ENCODE assay signal across 8 mouse cellular contexts in the genomic region with DNA sequence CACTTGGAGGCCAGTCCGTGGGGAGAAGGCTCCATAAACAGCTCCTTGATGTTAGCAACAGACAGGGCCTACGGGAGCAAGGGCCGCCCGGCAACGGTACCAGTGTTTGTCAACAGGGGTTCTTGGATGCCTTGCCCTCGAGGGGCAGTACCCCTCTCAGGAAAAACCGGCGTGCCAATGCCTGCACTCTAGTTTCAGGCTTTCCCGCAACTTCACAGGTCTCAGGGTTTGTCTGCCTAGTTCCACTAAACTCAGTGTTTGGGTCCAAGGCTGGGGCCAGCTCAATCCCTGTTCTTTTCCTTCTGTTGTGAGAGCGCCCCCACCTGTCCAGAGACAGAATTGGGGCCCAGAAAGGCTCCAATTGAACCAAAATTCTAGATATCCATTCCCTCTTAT. TPM values are rescaled to one million over a fixed set of nuclear protein-coding genes. Genes with fewer than 3 reads are reported as not detected.
DNase-seq lines count a peak whose midpoint lies in the region; ATAC-seq and TF ChIP-seq lines count a peak whose summit lies in the region.

No protein-coding gene starts in this region.

- H3K36me3 ChIP-seq in hindbrain, postnatal 0 days (ENCODE audit: insufficient read depth, low read length): peaks cover 38% of the 10 kb centered on the region

- peak overlapping the region; percentile 85 for H3K27ac ChIP-seq in hindbrain, postnatal 0 days

- H3K4me2 ChIP-seq in hindbrain, postnatal 0 days (ENCODE audit: low read depth, low read length): peak overlapping the region; percentile 95

- H3K9me3 ChIP-seq in hindbrain, postnatal 0 days (ENCODE audit: low read length): no peaks in the 10 kb centered on the region

- peak; percentile 56 for ATAC-seq in hindbrain, postnatal 0 days
- peak; percentile 62 for ATAC-seq in megakaryocyte, adult 5-6 weeks (ENCODE audit: poor library complexity, severe bottlenecking)

- peak overlapping the region; percentile 68 for H3K4me3 ChIP-seq in hindbrain, postnatal 0 days (ENCODE audit: low read length)

- H3K4me1 ChIP-seq in hindbrain, postnatal 0 days (ENCODE audit: insufficient read depth, low read length): peaks cover 9% of the 10 kb centered on the region

- H3K9ac ChIP-seq in hindbrain, postnatal 0 days (replicated peaks; ENCODE audit: low read length): peak overlapping the region; percentile 37

- peak; percentile 92 for DNase-seq in adipocyte (ENCODE audit: low spot score)
- DNase-seq in cerebellum, postnatal 14 days: peak; percentile 80 to 88
- peak; percentile 61 to 70 for DNase-seq in frontal cortex, postnatal 25 days (ENCODE audit: low spot score in 2 of 2)
- peak; percentile 78 for DNase-seq in hindbrain, postnatal 0 days (ENCODE audit: low spot score)
- peak; percentile 43 to 74 for DNase-seq in left cerebral cortex, adult 8-10 months (ENCODE audit: low spot score in 2 of 2)
- peak; percentile 75 for DNase-seq in right cerebral cortex, postnatal 4 days
- DNase-seq in yolk sac, embryonic 10.5 days (ENCODE audit: low spot score): no peak

- H3K27me3 ChIP-seq in hindbrain, postnatal 0 days (ENCODE audit: insufficient read depth, low read length): no peaks in the 10 kb centered on the region

- peak; percentile 69 for TF ChIP-seq CTCF in hindbrain, postnatal 0 days (IDR thresholded peaks at IDR 0.05; ENCODE audit: low read depth)

- WGBS in hindbrain, postnatal 0 days: 0% methylated on average over 10 of the region's 10 CpGs

RNA-seq across cellular contexts. Expression of a gene that starts 0.5 kb away (rescaled TPM):
- 35.0 and 44.3 TPM in 2 replicates for total RNA-seq in hindbrain, postnatal 0 days (2014; rRNA removed)
- 32.4 and 34.3 TPM in 2 replicates for polyA plus RNA-seq in hindbrain, postnatal 0 days (2015; fragmentation: Nextera tagmentation; extraction: Ambion mirVana)
- 10 to 100 TPM; 29.1 to 35.0 (median 30.4) TPM for total RNA-seq in left cerebral cortex, adult 8-10 months (2022)
- 26.5 and 27.4 TPM in 2 replicates for total RNA-seq in megakaryocyte, adult 5-6 weeks (2015)
- total RNA-seq in megakaryocyte, adult 5-6 weeks (2017): 14.5 and 18.0 TPM in 2 replicates

RNA-seq across cellular contexts. Expression of a gene that starts 6.3 kb away (rescaled TPM):
- 48.6 and 58.7 TPM in 2 replicates for total RNA-seq in hindbrain, postnatal 0 days (2014; rRNA removed)
- polyA plus RNA-seq in hindbrain, postnatal 0 days (2015; fragmentation: Nextera tagmentation; extraction: Ambion mirVana): 71.7 and 73.3 TPM in 2 replicates
- 10 to 100 TPM; 46.5 to 56.3 (median 50.5) TPM for total RNA-seq in left cerebral cortex, adult 8-10 months (2022)
- total RNA-seq in megakaryocyte, adult 5-6 weeks (2015): 41.1 and 41.9 TPM in 2 replicates
- 20.2 and 28.9 TPM in 2 replicates for total RNA-seq in megakaryocyte, adult 5-6 weeks (2017)

RNA-seq across cellular contexts. Expression of a gene that starts 11.4 kb away (rescaled TPM):
- 80.5 and 101 TPM in 2 replicates for total RNA-seq in hindbrain, postnatal 0 days (2014; rRNA removed)
- 88.8 and 91.9 TPM in 2 replicates for polyA plus RNA-seq in hindbrain, postnatal 0 days (2015; fragmentation: Nextera tagmentation; extraction: Ambion mirVana)
- total RNA-seq in left cerebral cortex, adult 8-10 months (2022): 10 to 100 TPM; 60.7 to 69.2 (median 63.4) TPM
- 17.8 and 20.4 TPM in 2 replicates for total RNA-seq in megakaryocyte, adult 5-6 weeks (2015)
- total RNA-seq in megakaryocyte, adult 5-6 weeks (2017): 28.5 and 33.5 TPM in 2 replicates

RNA-seq across cellular contexts. Expression of a gene that starts 13.3 kb away (rescaled TPM):
- total RNA-seq in hindbrain, postnatal 0 days (2014; rRNA removed): 88.3 and 90.1 TPM in 2 replicates
- 142 and 146 TPM in 2 replicates for polyA plus RNA-seq in hindbrain, postnatal 0 days (2015; fragmentation: Nextera tagmentation; extraction: Ambion mirVana)
- total RNA-seq in left cerebral cortex, adult 8-10 months (2022): 100 to 1,000 TPM; 103 to 116 (median 110) TPM
- total RNA-seq in megakaryocyte, adult 5-6 weeks (2015): 95.3 and 105 TPM in 2 replicates
- total RNA-seq in megakaryocyte, adult 5-6 weeks (2017): 54.6 and 78.6 TPM in 2 replicates

RNA-seq across cellular contexts. Expression of a gene that starts 30.3 kb away (rescaled TPM):
- 234 and 269 TPM in 2 replicates for total RNA-seq in hindbrain, postnatal 0 days (2014; rRNA removed)
- 279 and 286 TPM in 2 replicates for polyA plus RNA-seq in hindbrain, postnatal 0 days (2015; fragmentation: Nextera tagmentation; extraction: Ambion mirVana)
- total RNA-seq in left cerebral cortex, adult 8-10 months (2022): 100 to 1,000 TPM; 285 to 306 (median 298) TPM
- total RNA-seq in megakaryocyte, adult 5-6 weeks (2015): 235 and 245 TPM in 2 replicates
- 276 and 306 TPM in 2 replicates for total RNA-seq in megakaryocyte, adult 5-6 weeks (2017)
